ENCODE assay signal across 20 mouse cellular contexts in genomic region chr1:93432087-93432486, GRCm38 (mm10). TPM values are rescaled to one million over a fixed set of nuclear protein-coding genes. Genes with fewer than 3 reads are reported as not detected.
"Had no signal": no experiment of that assay in that cellular context is flagged by ENCODE, and none has a peak within 500 bp of the region (broad histone marks: within the 10 kb centered on the region; RNA-seq: fewer than 3 reads in every experiment).

No protein-coding gene starts in this region.

- H3K4me2 ChIP-seq: kidney, embryonic 15.5 days; limb, embryonic 13.5 days; lung, embryonic 15.5 days; midbrain, embryonic 11.5 days; stomach, embryonic 15.5 days had no signal

- DNase-seq: kidney, adult 11 months; kidney, adult 8-10 months; kidney, postnatal 14 days; kidney, postnatal 4 days; layer of hippocampus, adult 9-11 months; lung, adult 18-20 months; lung, postnatal 14 days; lung, postnatal 4 days; midbrain, embryonic 14.5 days; retina, postnatal 1 day; right cerebral cortex, postnatal 25 days; spleen, adult 18-20 months; thymus, postnatal 25 days had no signal

- H3K9ac ChIP-seq: kidney, embryonic 15.5 days; limb, embryonic 13.5 days; lung, embryonic 15.5 days; stomach, embryonic 15.5 days had no signal

- H3K4me1 ChIP-seq: kidney, embryonic 15.5 days; limb, embryonic 10.5 days; limb, embryonic 13.5 days; lung, embryonic 15.5 days; stomach, embryonic 15.5 days had no signal

- H3K27ac ChIP-seq: kidney, embryonic 15.5 days; layer of hippocampus, adult 2 months; limb, embryonic 10.5 days; limb, embryonic 13.5 days; lung, embryonic 15.5 days; stomach, embryonic 15.5 days had no signal

- H3K27me3 ChIP-seq: kidney, embryonic 15.5 days; limb, embryonic 13.5 days; lung, embryonic 15.5 days; stomach, embryonic 15.5 days had no signal

- H3K4me3 ChIP-seq: kidney, embryonic 15.5 days; layer of hippocampus, adult 2 months; limb, embryonic 10.5 days; limb, embryonic 13.5 days; lung, embryonic 15.5 days; stomach, embryonic 15.5 days had no signal

- H3K9me3 ChIP-seq: kidney, embryonic 15.5 days; limb, embryonic 10.5 days; limb, embryonic 13.5 days; lung, embryonic 15.5 days; stomach, embryonic 15.5 days had no signal

RNA-seq across cellular contexts. Expression of gene Ano7, which starts 58.4 kb away (rescaled TPM):
- total RNA-seq: layer of hippocampus, adult 2 months had no signal
